ENCODE assay signal across 29 mouse cellular contexts in genomic region chr17:67733516-67733915, GRCm38 (mm10). TPM values are rescaled to one million over a fixed set of nuclear protein-coding genes. Genes with fewer than 3 reads are reported as not detected.
DNase-seq lines count a peak whose midpoint lies in the region; ATAC-seq and TF ChIP-seq lines count a peak whose summit lies in the region.
"Had no signal": no experiment of that assay in that cellular context is flagged by ENCODE, and none has a peak within 500 bp of the region (broad histone marks: within the 10 kb centered on the region; RNA-seq: fewer than 3 reads in every experiment).

No protein-coding gene starts in this region.

- H3K9me3 ChIP-seq in liver, embryonic 12.5 days (replicated peaks), result no peaks in the 10 kb centered on the region
- no peaks in the 10 kb centered on the region for H3K9me3 ChIP-seq in lung, embryonic 16.5 days (ENCODE audit: control insufficient read depth, low read length)
- H3K9me3 ChIP-seq: embryonic facial prominence, embryonic 10.5 days; embryonic facial prominence, embryonic 13.5 days; forebrain, embryonic 12.5 days; forebrain, embryonic 15.5 days; heart, embryonic 10.5 days; heart, embryonic 13.5 days had no signal

- no peak overlapping the region for H3K9ac ChIP-seq in liver, adult 2 months (ENCODE audit: low read depth, low read length)
- no peak overlapping the region for H3K9ac ChIP-seq in liver, embryonic 12.5 days
- no peak overlapping the region for H3K9ac ChIP-seq in lung, embryonic 16.5 days (ENCODE audit: low read length)
- H3K9ac ChIP-seq: embryonic facial prominence, embryonic 13.5 days; forebrain, embryonic 12.5 days; forebrain, embryonic 15.5 days; heart, embryonic 13.5 days; hindbrain, embryonic 14.5 days had no signal

- DNase-seq in adrenal gland, adult 2 months, result peak; percentile 35
- no peak for DNase-seq in adrenal gland, postnatal 25 days
- DNase-seq in liver, adult 2 months (ENCODE audit: extremely low read depth, low read depth, low spot score), result no peak
- no peak for DNase-seq in lung, postnatal 36 days
- DNase-seq in testis, postnatal 10 days (ENCODE audit: low spot score), result no peak
- DNase-seq: cerebellum, adult 11-12 months; cerebellum, adult 8-10 months; cerebellum, postnatal 10 days; cerebellum, postnatal 36 days; embryo, embryonic 11 days; gastrocnemius, postnatal 10 days; gastrocnemius, postnatal 36 days; heart, adult 2 months; heart, postnatal 14 days; heart, postnatal 4 days had no signal

- TF ChIP-seq POLR2A in liver, adult 2 months (IDR thresholded peaks at IDR 0.05; ENCODE audit: extremely low read depth, insufficient read depth, low read length), result no peak
- no peak for TF ChIP-seq POLR2A in testis, adult 2 months (IDR thresholded peaks at IDR 0.05; ENCODE audit: control insufficient read depth, low read depth, low read length)

- ATAC-seq in liver, embryonic 12.5 days, result no peak
- no peak for ATAC-seq in lung, embryonic 16.5 days (ENCODE audit: low read depth)
- ATAC-seq: activated CD4-positive, CD25-positive, alpha-beta regulatory T cell, adult 4 months; forebrain, embryonic 15.5 days; hindbrain, postnatal 0 days had no signal

- H3K4me2 ChIP-seq in liver, embryonic 12.5 days, result no peak overlapping the region
- H3K4me2 ChIP-seq in lung, embryonic 16.5 days (ENCODE audit: low read depth, low read length), result no peak overlapping the region
- H3K4me2 ChIP-seq: embryonic facial prominence, embryonic 13.5 days; forebrain, embryonic 12.5 days; forebrain, embryonic 15.5 days; heart, embryonic 13.5 days; hindbrain, embryonic 14.5 days had no signal

- no peaks in the 10 kb centered on the region for H3K27me3 ChIP-seq in liver, adult 2 months (ENCODE audit: control insufficient read depth, insufficient read depth, low read length)
- H3K27me3 ChIP-seq in liver, embryonic 12.5 days (replicated peaks), result no peaks in the 10 kb centered on the region
- no peaks in the 10 kb centered on the region for H3K27me3 ChIP-seq in lung, embryonic 16.5 days (ENCODE audit: control insufficient read depth, insufficient read depth, low read depth, low read length)
- no peaks in the 10 kb centered on the region for H3K27me3 ChIP-seq in testis, adult 2 months (ENCODE audit: control insufficient read depth, insufficient read depth, low read length)
- H3K27me3 ChIP-seq: embryonic facial prominence, embryonic 13.5 days; forebrain, embryonic 12.5 days; forebrain, embryonic 15.5 days; heart, embryonic 13.5 days had no signal

- no peaks in the 10 kb centered on the region for H3K4me1 ChIP-seq in liver, adult 2 months (ENCODE audit: control insufficient read depth, insufficient read depth, low read length)
- no peaks in the 10 kb centered on the region for H3K4me1 ChIP-seq in liver, embryonic 12.5 days
- H3K4me1 ChIP-seq in lung, embryonic 16.5 days (replicated peaks; ENCODE audit: control insufficient read depth, insufficient read depth, low read length), result peaks cover 7% of the 10 kb centered on the region; the same call in 1 of the 2 replicates
- peaks cover 4% of the 10 kb centered on the region for H3K4me1 ChIP-seq in testis, adult 2 months (ENCODE audit: control insufficient read depth, insufficient read depth, low read length)
- H3K4me1 ChIP-seq: forebrain, embryonic 12.5 days; forebrain, embryonic 15.5 days had no signal

- H3K36me3 ChIP-seq in liver, adult 2 months (ENCODE audit: control insufficient read depth, insufficient read depth, low read length), result no peaks in the 10 kb centered on the region
- H3K36me3 ChIP-seq in liver, embryonic 12.5 days, result no peaks in the 10 kb centered on the region
- no peaks in the 10 kb centered on the region for H3K36me3 ChIP-seq in lung, embryonic 16.5 days (ENCODE audit: control insufficient read depth, insufficient read depth, low read length)
- no peaks in the 10 kb centered on the region for H3K36me3 ChIP-seq in testis, adult 2 months (ENCODE audit: control insufficient read depth, insufficient read depth, low read length)
- H3K36me3 ChIP-seq: embryonic facial prominence, embryonic 13.5 days; forebrain, embryonic 15.5 days; heart, embryonic 10.5 days; heart, embryonic 13.5 days had no signal

- no peak for TF ChIP-seq CTCF in liver, adult 2 months (IDR thresholded peaks at IDR 0.05; ENCODE audit: low read depth, low read length)
- TF ChIP-seq CTCF in testis, adult 2 months (IDR thresholded peaks at IDR 0.05; ENCODE audit: control insufficient read depth, insufficient read depth, insufficient replicate concordance, low read depth, low read length), result no peak

- 65% methylated on average over 12 of the region's 12 CpGs for WGBS in liver, adult 2 months
- 48% methylated on average over 12 of the region's 12 CpGs for WGBS in liver, embryonic 12.5 days (ENCODE audit: insufficient replicate concordance)
- WGBS in lung, embryonic 16.5 days, result 62% methylated on average over 12 of the region's 12 CpGs

- no peaks in the 10 kb centered on the region for H3K79me2 ChIP-seq in liver, adult 2 months (ENCODE audit: control insufficient read depth, insufficient read depth, low read length)

- no peak overlapping the region for H3K4me3 ChIP-seq in liver, adult 2 months (ENCODE audit: insufficient read depth, low read depth, low read length)
- no peak overlapping the region for H3K4me3 ChIP-seq in liver, embryonic 12.5 days
- H3K4me3 ChIP-seq in lung, embryonic 16.5 days (ENCODE audit: low read length), result no peak overlapping the region
- no peak overlapping the region for H3K4me3 ChIP-seq in testis, adult 2 months (ENCODE audit: control insufficient read depth, low read depth, low read length)
- H3K4me3 ChIP-seq: embryonic facial prominence, embryonic 10.5 days; embryonic facial prominence, embryonic 13.5 days; erythroblast, embryonic 14.5 days; forebrain, embryonic 12.5 days; forebrain, embryonic 15.5 days; heart, adult 2 months; heart, embryonic 10.5 days; heart, embryonic 13.5 days had no signal

- H3K27ac ChIP-seq in liver, adult 2 months (replicated peaks; ENCODE audit: insufficient read depth, low read depth, low read length), result peak overlapping the region; percentile 4; the same call in 1 of the 2 replicates
- H3K27ac ChIP-seq in liver, embryonic 12.5 days, result no peak overlapping the region
- H3K27ac ChIP-seq in lung, embryonic 16.5 days (ENCODE audit: low read length), result 0 out of 2 replicates have a peak overlapping the region, but pooled peaks have one; percentile 25
- H3K27ac ChIP-seq in testis, adult 2 months (ENCODE audit: control insufficient read depth, insufficient read depth, low read depth, low read length), result peak overlapping the region; percentile 71
- H3K27ac ChIP-seq: embryonic facial prominence, embryonic 10.5 days; embryonic facial prominence, embryonic 13.5 days; forebrain, embryonic 12.5 days; forebrain, embryonic 15.5 days; heart, adult 2 months; heart, embryonic 13.5 days; hindbrain, embryonic 14.5 days; hindbrain, postnatal 0 days had no signal

RNA-seq across cellular contexts. Expression of gene Lama1, which starts 36.5 kb away (rescaled TPM):
- total RNA-seq in adrenal gland, adult 2 months (2021), result 10 to 100 TPM in 1 of 2 experiments, 1 to 10 TPM in 1; 7.5 to 10.6 TPM
- 8.1 and 9.6 TPM in 2 replicates for polyA plus RNA-seq in adrenal gland, adult 2 months (2012; rRNA removed)
- total RNA-seq in adrenal gland, postnatal 25 days (2021), result 14.1 and 18.7 TPM in 2 replicates
- total RNA-seq in liver, adult 2 months (2014; rRNA removed), result 2.8 and 4.3 TPM in 2 replicates
- polyA plus RNA-seq in liver, adult 2 months (2012; rRNA removed), result 5.0 and 5.6 TPM in 2 replicates
- polyA plus RNA-seq in liver, embryonic 12.5 days (2016; fragmentation: Nextera tagmentation; extraction: Ambion mirVana), result 1.6 and 2.2 TPM in 2 replicates
- 2.2 and 2.4 TPM in 2 replicates for polyA plus RNA-seq in lung, embryonic 16.5 days (2015; fragmentation: Nextera tagmentation; extraction: Ambion mirVana)
- polyA plus RNA-seq in testis, adult 2 months (2012; rRNA removed), result 5.1 and 6.1 TPM in 2 replicates
- total RNA-seq: granulocyte monocyte progenitor cell, adult 5-6 weeks had no signal
- polyA plus RNA-seq: activated CD4-positive, CD25-positive, alpha-beta regulatory T cell, adult 4 months; erythroblast, embryonic 14.5 days had no signal
